Mouse (Mus musculus): ENCODE data around the gene Ap1m2.
"Not testable (repeated sequence)": the region's sequence is repeated elsewhere in the genome, so short reads cannot be mapped to it uniquely, and the experiment has no call there.

Gene Ap1m2

DNA sequence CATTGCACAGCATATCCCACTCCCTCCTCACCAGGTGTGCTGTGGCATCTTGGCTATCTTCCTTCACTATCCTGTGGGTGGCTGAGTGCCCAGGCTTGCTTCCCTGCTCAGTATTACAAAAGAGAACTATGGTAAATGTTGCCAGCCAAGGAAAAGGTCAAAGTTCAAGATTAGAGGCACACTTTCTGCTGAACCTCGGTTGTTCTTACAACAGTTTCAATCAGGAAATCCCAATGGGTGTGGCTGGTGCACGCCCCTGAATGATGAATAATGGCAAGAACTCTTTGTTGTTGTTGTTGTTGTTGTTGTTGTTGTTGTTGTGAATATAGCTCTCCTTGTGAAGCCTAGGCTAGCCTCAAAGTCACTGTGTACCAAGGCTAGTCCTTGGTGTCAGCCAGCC lies 50.3 kb downstream of the Ap1m2 start:
- DNase-seq (ENCODE audit: low read depth, low spot score) = no peak

DNA sequence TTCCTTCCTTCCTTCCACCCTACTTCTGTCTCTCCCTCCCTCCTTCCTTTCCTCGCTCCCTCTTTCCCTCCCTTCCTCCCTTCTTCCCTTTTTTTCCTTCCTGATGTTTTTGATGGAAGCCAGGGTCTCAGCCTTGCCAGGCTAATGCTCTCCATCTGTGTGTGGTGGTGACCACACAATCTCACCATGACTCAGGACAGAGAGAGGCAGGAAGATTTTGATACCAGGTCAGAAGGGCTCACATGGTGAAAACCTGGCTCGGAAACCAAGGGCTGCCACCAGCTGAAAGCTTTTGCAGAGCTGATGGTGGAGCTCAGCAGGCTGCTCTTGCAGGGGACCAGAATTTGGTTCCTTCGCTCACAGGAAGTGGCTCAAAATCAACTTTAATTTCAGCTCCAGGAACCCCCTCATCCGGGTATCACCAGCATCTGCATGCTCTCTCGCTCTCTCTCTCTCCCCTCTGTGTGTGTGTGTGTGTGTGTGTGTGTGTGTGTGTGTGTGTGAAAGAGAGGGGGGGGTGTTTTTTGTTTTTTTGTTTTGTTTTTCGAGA lies 51.6 kb downstream of the Ap1m2 start:
- DNase-seq (ENCODE audit: low read depth, low spot score) = no peak

DNA sequence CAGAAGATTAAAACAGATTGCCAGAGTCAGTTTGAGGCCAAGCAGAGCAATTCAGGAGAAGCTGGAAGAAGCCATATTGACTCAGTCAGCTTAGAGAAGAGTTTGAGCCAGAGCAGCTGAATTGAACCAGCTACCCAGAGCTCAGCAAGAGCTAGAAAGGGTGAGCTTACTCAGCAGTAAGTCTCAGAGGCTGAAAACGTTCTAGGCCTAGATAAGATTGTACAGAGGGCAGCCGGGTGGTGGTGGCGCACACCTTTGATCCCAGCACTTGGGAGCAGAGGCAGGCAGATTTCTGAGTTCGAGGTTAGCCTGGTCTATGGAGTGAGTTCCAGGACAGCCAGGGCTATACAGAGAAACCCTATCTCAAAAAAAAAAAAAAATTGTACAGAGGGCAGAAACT lies 55.8 kb downstream of the Ap1m2 start:
- DNase-seq (ENCODE audit: low read depth, low spot score) = not testable (repeated sequence)

DNA sequence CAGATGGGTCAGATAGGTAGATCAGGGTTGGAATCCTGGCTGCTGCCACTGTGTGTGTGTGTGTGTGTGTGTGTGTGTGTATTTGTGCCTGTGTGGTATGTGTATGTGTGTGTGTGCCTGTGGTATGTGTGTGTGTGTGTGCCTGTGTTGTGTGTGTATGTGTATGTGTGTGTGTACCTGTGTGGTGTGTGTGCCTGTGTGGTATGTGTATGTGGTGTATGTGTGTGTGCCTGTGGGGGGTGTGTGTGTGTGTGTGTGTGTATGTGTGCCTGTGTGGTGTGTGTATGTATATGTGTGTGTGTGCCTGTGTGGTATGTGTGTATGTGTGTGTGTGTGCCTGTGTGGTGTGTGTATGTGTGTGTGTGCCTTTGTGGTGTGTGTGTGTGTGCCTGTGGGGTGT lies 57.4 kb downstream of the Ap1m2 start:
- no peak for DNase-seq (ENCODE audit: low read depth, low spot score)

DNA sequence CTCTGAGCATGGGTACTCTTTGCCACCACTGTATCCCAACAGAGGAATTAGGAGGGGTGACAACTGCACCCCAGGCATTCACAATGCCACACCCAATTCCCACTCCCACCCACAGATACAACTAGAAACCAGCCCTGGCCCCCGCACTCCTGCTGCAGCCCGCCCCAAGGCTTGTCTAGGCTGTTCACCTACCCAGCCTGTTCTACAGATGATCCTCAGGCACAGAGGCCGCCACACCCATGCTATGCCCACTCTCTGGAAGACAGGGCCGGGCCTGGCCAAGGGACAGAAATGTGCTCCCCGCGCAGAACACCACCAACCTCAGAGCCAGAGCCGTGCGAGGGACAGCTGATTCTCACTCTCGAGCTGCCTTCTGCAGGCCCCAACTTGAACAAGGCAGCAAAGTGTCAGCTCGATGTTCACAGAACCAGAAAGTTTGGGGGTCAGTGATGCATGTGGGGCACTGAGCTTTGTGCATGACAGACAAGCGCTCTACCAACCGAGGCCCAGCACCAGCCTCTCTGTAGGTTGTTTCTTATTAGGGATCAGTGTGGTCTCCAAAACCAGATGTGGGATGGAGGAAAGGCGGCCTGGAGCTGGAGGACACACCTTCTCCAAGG lies 60.9 kb downstream of the Ap1m2 start:
- no peak for DNase-seq (ENCODE audit: low read depth, low spot score)

DNA sequence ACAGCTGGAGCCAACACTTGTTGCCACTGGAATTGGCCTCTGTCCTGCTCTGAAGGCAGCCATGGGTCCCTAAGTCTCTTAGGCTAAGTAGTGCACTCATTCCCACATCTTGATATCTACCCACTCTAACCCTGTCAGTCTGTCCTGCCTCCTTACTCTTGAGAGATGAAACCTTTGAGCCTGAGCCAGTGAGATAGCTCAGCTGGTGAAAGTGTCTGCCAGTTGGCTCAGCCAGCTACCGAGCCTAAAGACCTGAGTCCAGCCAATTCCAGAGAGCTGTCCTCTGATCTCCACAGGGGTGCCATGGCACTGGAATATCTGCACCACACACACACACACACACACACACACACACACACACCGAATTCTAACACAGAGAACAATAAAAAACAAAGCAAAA lies 61.6 kb downstream of the Ap1m2 start:
- DNase-seq (ENCODE audit: low read depth, low spot score) = no peak

DNA sequence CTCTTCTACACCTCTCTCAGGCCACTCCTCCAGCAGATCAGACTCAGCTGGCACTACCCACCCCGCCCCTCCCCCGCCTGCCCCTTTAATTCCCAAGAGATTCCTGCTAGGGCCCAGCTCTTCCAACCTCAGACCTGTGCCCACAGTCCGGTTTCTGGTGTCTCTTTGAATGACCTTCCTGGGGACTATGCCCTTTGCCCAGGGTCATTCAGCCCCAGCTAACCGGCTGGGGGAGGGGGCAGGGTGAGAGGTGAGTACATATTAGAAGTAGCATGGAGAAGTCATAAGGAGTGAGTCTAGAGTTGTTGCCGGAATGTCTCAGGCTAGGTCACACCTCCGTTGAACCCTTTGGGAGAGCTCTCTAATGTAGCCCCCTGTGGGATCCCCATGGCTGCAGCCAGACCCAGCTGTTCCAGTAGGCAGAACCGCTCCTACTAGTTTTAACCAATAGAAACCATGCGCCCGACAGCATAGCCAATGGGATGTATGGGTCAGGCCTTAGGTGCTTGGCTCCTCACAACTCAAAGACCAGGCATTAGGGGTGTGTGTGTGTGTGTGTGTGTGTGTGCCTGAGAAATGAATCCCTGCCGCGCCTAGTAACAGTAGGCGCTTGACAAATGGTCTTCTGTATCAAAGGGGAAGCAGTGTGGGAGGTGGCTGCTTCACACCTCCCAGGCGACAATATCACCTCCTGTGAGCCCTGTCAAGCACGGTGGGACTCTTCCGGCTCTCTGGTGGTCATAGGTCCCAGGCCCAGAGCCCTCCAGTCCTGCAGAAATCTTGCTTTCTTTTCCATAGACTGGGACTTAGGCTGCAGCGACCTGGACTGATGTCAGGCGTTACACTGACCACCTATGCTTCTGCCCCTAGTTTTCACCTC lies 62.3 kb downstream of the Ap1m2 start:
- DNase-seq (ENCODE audit: low read depth, low spot score) = no peak

DNA sequence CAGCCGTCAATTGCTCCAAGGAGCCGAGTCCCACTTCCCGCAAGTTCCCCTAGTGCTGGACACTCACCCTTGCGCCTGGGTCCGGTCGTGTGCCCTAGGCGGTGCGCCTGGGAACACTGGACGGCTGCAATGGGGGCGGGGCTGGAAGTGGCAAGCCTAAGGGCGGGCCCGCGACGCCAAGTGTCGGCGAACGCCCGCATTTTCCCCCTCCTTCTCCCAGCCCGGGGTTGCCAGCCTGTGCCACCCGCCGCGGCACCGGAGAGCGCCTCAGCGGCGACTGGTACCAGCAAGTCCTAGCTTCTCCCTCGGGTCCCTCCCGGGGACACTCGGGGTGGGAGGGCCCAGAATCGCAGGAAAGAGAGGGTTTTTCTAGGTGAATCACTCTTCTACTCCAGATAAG lies 63.8 kb downstream of the Ap1m2 start, which contains the start of gene S1pr5:
Gene S1pr5, minus strand, starts transcription at position 118 of the 400 bp plus-strand sequence.
- DNase-seq (ENCODE audit: low read depth, low spot score) = no peak

DNA sequence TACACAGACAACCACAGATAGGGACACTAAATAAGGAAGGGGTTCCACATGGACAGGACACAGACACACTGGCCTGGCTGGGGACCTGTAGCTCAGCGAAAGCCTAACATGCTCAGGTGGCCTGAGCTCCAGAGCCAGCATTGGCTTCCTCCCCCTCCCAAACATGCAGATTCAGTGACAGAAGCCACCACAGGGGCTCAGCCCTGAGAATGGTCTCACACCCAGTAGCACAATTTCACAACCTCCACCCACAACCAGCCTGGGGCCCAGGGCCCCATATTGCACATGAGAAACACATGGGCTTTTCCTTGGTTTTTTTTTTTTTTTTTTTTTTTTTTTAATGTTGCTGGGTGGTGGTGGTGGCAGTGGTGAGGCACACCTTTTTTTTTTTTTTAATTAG lies 65.8 kb downstream of the Ap1m2 start:
- DNase-seq (ENCODE audit: low read depth, low spot score) = no peak

DNA sequence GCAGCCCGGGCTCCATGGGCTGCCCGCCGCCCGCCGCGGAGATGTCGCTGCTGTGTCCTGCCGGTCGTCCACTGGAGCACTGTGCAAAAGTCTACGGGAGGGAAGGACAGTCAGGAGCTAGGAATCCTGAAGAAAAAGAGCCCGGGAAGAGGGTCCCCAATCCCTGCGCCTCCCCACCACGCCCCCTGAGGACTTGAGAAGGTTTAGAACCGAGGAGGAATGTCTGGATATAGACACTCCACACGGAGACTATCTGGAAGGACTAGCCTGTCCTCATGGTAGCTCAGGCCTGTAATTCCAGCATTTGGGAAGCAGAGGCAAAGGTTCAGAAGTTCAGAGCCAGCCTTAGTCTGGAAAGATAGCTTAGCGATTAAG lies 67.0 kb downstream of the Ap1m2 start:
- no peak for DNase-seq (ENCODE audit: low read depth, low spot score)

DNA sequence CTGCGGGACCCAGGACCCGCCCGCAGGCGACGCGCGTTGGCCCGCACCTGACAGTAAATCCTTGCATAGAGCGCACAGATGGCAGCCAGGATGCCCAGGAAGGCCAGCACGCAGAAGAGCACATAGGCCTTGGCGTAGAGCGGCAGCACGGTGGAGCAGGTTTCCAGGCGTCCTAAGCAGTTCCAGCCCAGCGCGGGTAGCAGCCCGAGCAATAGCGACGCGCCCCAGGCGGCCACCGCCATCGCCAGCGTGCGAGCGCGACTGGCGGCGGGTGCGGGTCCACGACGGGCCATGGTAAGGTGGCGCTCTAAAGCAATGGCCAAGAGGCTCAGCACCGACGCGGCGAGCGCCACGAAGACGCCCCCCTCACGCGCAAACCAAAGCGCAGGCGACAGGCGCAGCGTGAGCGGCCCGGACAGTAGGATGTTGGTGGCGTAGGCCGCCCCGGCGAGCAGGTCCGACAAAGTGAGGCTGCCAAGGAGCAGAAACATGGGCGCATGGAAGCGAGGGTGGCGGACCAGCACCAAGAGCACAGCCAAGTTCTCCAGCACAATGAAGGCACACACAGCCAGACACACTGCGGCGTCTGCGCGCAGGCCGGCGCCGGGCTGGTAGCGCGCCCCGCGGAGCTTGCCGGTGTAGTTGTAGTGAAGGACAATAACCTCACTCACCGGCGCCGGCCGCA lies 67.6 kb downstream of the Ap1m2 start:
- DNase-seq (ENCODE audit: low read depth, low spot score) = no peak
